Mouse (Mus musculus) gastrocnemius, adult 2 months (tissue): ENCODE results near the gene Zfp65. TPM values are rescaled to one million over a fixed set of nuclear protein-coding genes. Genes with fewer than 3 reads are reported as not detected.
"Not testable (repeated sequence)": the region's sequence is repeated elsewhere in the genome, so short reads cannot be mapped to it uniquely, and the experiment has no call there.

ENCODE experiments used
- DNase-seq: peaks from one replicate; pipeline ENCODE4 v3.0.0; 2022
- H3K27ac ChIP-seq: fragments of 200-600 bp; 2 replicates; pipeline ENCODE4 v1.8.1; 2022; ENCODE audit warnings: mild to moderate bottlenecking
- H3K4me3 ChIP-seq: fragments of 200-600 bp; 2 replicates; pipeline ENCODE4 v1.8.1; 2022; ENCODE audit warnings: mild to moderate bottlenecking, moderate library complexity
- CTCF ChIP-seq: fragments of 200-600 bp; IDR thresholded peaks from 2 replicates; pipeline ENCODE4 v1.8.1; 2022; ENCODE audit warnings: antibody characterized with exemption, mild to moderate bottlenecking, moderate library complexity
- intact Hi-C: fragments of 180-260 bp; cut with DNase I; formaldehyde crosslinking; loops from one replicate; pipeline ENCODE4 v1.15.1; 2025
- long read RNA-seq, 2 experiments: library from polyadenylated mRNA; stranded (forward); transcript quantifications; one replicate each; pipeline ENCODE4 v2.0.0; 2021
- total RNA-seq, 2 experiments: library from RNA; stranded (reverse); gene quantifications; 2 replicates each; pipeline ENCODE4 v1.2.3; 2021

Gene Zfp65
- total RNA-seq = 1 to 10 TPM; 3.5 to 4.8 TPM
- long read RNA-seq, experiment 1, partial matches to known transcripts = 1 of 1 reads
- long read RNA-seq, experiment 1, other reads (novel, unspliced or antisense) = 0 of 1 reads
- long read RNA-seq, experiment 2 = 0 reads

- peak within 1 kb of the TSS; percentile 81 for H3K4me3 ChIP-seq
- intact Hi-C loops = loop anchor here (10.0 kb wide), 2 partner anchors 86 to 204 kb away; partner anchors contain the start of genes Gm26965, Zfp273 and Zfp87
- peak within 1 kb of the TSS; percentile 86 for H3K27ac ChIP-seq
- DNase-seq = peak; percentile 46
- no peak for TF ChIP-seq CTCF
These were observed at the start of gene Zfp65 for GRCm38 (mm10) chr13:67728641-67729318. TSS of gene Zfp65 (minus strand) at chr13:67729173.

- Histone ChIP-seq H3K27ac (no peak overlapping the region), H3K4me3 (no peak overlapping the region)
- no peak for DNase-seq
- TF ChIP-seq CTCF = no peak
- intact Hi-C loops = no loop called here
These were observed 34.2 kb upstream of the Zfp65 start for GRCm38 (mm10) chr13:67763031-67763768.

- no peak overlapping the region for H3K27ac ChIP-seq
- no peak overlapping the region for H3K4me3 ChIP-seq
- intact Hi-C loops = loop anchor here (10.0 kb wide), 1 partner anchor 55 kb away; the partner anchor contains the start of gene Zfp273
- DNase-seq = no peak
- no peak for TF ChIP-seq CTCF
These were observed 31.0 kb upstream of the Zfp65 start for GRCm38 (mm10) chr13:67759966-67760365.

- no peak for DNase-seq
- intact Hi-C loops = loop anchor here (10.0 kb wide), 1 partner anchor 59 kb away; the partner anchor contains the start of gene Zfp273
- H3K27ac ChIP-seq = no peak overlapping the region
- no peak overlapping the region for H3K4me3 ChIP-seq
- no peak for TF ChIP-seq CTCF
These were observed 26.8 kb upstream of the Zfp65 start for GRCm38 (mm10) chr13:67755761-67756160.

GRCm38 (mm10) chr13:67754333-67755306 lies 25.6 kb upstream of the Zfp65 start, which contains the start of gene Zfp85:
TSS of gene Zfp85 (minus strand) at chr13:67755228.
- Histone ChIP-seq H3K27ac (peak within 1 kb of the TSS; percentile 81), H3K4me3 (peak within 1 kb of the TSS; percentile 79)
- intact Hi-C loops = loop anchor here (10.0 kb wide), 1 partner anchor 60 kb away; the partner anchor contains the start of gene Zfp273
- DNase-seq = peak; percentile 68
- no peak for TF ChIP-seq CTCF

- no peak for TF ChIP-seq CTCF
- no peak overlapping the region for H3K27ac ChIP-seq
- no peak for DNase-seq
- intact Hi-C loops = no loop called here
- no peak overlapping the region for H3K4me3 ChIP-seq
These were observed 14.9 kb upstream of the Zfp65 start for GRCm38 (mm10) chr13:67743896-67744295.

GRCm38 (mm10) chr13:67742941-67743340 lies 14.0 kb upstream of the Zfp65 start:
- no peak for TF ChIP-seq CTCF
- intact Hi-C loops = no loop called here
- no peak overlapping the region for H3K4me3 ChIP-seq

GRCm38 (mm10) chr13:67734391-67734790 lies 5.4 kb upstream of the Zfp65 start:
- H3K27ac ChIP-seq, DNase-seq, intact Hi-C loops, H3K4me3 ChIP-seq: not testable (repeated sequence)

More at GRCm38 (mm10) chr13:67742941-67743340, 14.0 kb upstream of the Zfp65 start:
- no peak overlapping the region for H3K27ac ChIP-seq
- DNase-seq = no peak

GRCm38 (mm10) chr13:67729441-67729840 lies 468 bp upstream of the Zfp65 start:
- intact Hi-C loops = loop anchor here (10.0 kb wide), 2 partner anchors 85 to 205 kb away; partner anchors contain the start of genes Gm26965, Zfp273 and Zfp87
- DNase-seq = not testable (repeated sequence)
- Histone ChIP-seq H3K27ac (peak overlapping the region; percentile 86), H3K4me3 (peak overlapping the region; percentile 81)
- peak; percentile 33; the same call in 1 of the 2 replicates for TF ChIP-seq CTCF

- no peak for DNase-seq
- TF ChIP-seq CTCF = no peak
- intact Hi-C loops = loop anchor here (10.0 kb wide), 2 partner anchors 87 to 203 kb away; partner anchors contain the start of genes Gm26965, Zfp273 and Zfp87
- peak overlapping the region; percentile 81 for H3K4me3 ChIP-seq
- H3K27ac ChIP-seq = peak overlapping the region; percentile 86
These were observed 867 bp downstream of the Zfp65 start for GRCm38 (mm10) chr13:67728106-67728505.

- intact Hi-C loops = loop anchor here (2.0 to 10.0 kb wide), 3 partner anchors 43 to 201 kb away; partner anchors contain the start of genes Gm26965, Zfp273 and Zfp87
- not testable (repeated sequence) for DNase-seq, H3K4me3 ChIP-seq, H3K27ac ChIP-seq
These were observed 3.6 kb downstream of the Zfp65 start for GRCm38 (mm10) chr13:67725331-67725730.
